Mouse (Mus musculus) ES-E14 (cell line): ENCODE results near the gene Mrpl45.

Experiments
- HCFC1 ChIP-seq: IDR thresholded peaks from 2 replicates; pipeline ENCODE4 v1.6.1; 2012; ENCODE audit warnings: low read length, inconsistent platforms, borderline replicate concordance; ENCODE audit not compliant: insufficient read depth
- ZC3H11A ChIP-seq: IDR thresholded peaks from 2 replicates; pipeline ENCODE4 v1.6.1; 2012; ENCODE audit warnings: low read depth, mild to moderate bottlenecking, inconsistent platforms, low read length, borderline replicate concordance
- ZNF384 ChIP-seq: IDR thresholded peaks from 2 replicates; pipeline ENCODE4 v1.6.1; 2012; ENCODE audit warnings: low read depth, low read length, inconsistent platforms

DNA sequence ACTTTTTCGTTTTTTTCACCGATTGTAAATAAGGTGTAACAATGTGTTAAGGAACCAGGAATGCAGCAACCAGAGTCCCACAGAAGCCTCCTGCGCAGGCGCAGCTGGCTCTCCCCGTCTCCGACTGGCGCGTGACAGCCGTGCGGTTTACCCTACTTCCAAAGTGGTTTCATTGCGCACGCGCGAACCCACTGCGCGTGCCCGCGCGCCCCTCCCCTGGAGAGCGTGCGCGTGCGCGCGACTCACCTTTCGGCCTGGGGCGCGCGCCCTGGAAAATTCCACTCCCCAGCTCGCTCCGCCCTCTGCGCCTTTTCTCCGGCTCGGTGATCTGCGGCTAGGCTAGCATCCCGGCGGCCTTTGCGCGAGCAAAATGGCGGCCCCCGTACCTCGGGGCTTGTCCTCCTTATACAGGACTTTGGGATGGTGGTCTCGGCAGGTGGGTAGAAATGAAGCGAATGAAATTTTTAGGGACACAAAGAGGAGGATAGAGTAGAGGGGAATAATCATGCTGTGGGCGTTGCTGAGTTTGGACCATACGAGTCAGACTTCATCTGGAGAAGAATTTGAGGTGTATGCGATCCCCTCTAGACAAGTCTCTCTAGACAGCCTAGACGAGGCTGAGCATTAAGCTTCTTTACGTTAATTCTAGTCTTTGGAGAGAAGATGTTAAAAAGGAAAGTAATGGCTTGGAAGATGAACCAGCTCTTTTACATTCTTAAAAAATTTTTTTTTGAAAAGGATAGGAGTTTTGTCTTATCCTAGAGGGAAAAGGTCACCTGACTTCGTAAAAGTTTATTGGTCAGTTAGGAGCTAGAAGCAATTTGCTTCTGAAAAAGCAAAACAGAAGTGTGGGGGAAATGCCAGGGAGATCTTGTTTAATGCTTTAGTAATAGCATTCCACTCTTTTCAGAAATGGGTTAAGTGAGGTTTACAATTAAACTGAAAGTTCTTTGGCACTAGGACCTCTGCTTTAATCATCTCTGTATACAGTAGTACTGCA, at the start of gene Mrpl45:
- TF ChIP-seq HCFC1 (peak; percentile 77), ZC3H11A (no peak), ZNF384 (no peak)
